Mouse (Mus musculus): ENCODE results near the gene Acat2.
"Not testable (repeated sequence)": the region's sequence is repeated elsewhere in the genome, so short reads cannot be mapped to it uniquely, and the experiment has no call there.

- TF ChIP-seq CTCF, EP300 (IDR thresholded peaks at IDR 0.05; ENCODE audit: low read depth): not testable (repeated sequence)
These were observed 21.0 kb downstream of the Acat2 start for GRCm38 (mm10) chr17:12939377-12940148.

Measured in heart, postnatal 0 days (tissue).